Mouse (Mus musculus) retina, embryonic 14.5 days (tissue): ENCODE results near the gene Pars2.

Experiments
- DNase-seq: peaks from one replicate; pipeline ENCODE4 v3.0.0-alpha.2; 2015; ENCODE audit warnings: low spot score

Gene Pars2

GRCm38 (mm10) chr4:106704416-106704815, 53.5 kb downstream of the Pars2 start:
- no peak for DNase-seq
